Mouse (Mus musculus) ovary, postnatal 14 days (tissue): ENCODE results near the gene Mast4.

Experiments used
- DNase-seq: peaks from one replicate; pipeline ENCODE4 v3.0.0; 2022; ENCODE audit warnings: low spot score

Mast4 gene

DNA sequence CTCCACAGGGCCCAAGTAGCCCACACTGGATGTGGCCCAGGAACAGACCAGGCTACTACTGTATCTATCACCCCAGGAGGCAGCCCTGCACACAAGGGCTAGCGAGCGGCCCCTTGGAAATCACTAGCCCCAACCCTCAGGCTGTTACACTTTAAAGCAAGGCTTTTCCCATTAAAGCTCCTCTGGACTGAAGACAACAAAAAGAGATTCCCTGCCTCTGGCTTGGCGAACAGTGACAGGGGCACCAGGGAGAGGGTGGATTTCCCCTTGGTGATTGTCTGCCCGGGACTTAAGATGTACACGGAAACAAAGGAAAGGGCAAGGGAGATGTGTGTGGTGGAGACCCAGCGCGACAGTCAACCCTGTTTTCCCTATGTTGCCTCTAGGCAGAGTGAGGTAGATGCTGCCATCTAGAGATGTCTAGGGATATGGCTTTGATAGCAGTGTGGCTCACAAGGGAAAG lies 213.6 kb downstream of the Mast4 start:
- no peak for DNase-seq

DNA sequence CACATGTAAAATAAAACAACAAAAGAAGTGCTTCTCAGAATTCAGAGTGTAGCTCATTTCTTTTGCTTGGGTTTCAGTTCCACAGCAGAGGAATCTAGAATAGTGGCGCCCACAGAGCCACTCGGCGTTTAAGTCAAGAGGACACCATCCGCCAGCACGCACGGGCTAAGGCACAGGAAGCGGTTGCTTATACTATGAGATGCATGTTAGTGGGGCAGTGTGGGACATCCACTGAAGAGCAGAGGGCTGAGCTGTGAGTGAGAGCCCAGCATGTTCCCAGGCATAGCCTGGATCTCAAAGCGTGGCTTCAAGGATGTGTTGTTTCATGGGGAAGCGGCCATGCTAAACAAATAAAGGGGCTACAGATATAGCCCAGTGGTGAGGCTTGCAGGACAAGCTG lies 214.6 kb downstream of the Mast4 start:
- DNase-seq = no peak

DNA sequence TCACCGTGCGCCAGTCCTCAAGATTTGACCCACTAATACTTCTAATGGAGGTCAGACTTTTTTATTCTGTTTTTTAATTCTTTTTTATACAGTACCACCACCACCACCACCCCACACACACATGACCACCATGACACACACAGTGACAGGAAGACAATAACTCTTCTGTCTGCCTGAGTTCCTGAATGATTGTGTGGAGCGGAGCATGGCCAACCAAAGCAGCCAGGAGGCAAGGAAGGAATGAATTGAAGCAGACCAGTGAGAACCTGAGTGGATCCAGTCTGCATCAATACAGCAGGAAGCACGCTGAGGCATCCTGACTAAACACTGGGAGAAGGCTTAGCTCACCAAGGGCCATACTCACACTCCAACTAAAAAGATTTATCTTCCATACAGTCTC lies 219.2 kb downstream of the Mast4 start:
- no peak for DNase-seq

GRCm38 (mm10) chr13:103114274-103114673 lies 220.0 kb downstream of the Mast4 start:
- DNase-seq = peak; percentile 48

GRCm38 (mm10) chr13:103109872-103110271 lies 224.4 kb downstream of the Mast4 start:
- peak; percentile 66 for DNase-seq

- DNase-seq = no peak
Measured at GRCm38 (mm10) chr13:103107362-103107761, 226.9 kb downstream of the Mast4 start.

- no peak for DNase-seq
Measured at GRCm38 (mm10) chr13:103102598-103102997, 231.7 kb downstream of the Mast4 start.

GRCm38 (mm10) chr13:103096346-103097150 lies 237.7 kb downstream of the Mast4 start:
- DNase-seq = no peak

- no peak for DNase-seq
Measured at GRCm38 (mm10) chr13:103095491-103095890, 238.8 kb downstream of the Mast4 start.

DNA sequence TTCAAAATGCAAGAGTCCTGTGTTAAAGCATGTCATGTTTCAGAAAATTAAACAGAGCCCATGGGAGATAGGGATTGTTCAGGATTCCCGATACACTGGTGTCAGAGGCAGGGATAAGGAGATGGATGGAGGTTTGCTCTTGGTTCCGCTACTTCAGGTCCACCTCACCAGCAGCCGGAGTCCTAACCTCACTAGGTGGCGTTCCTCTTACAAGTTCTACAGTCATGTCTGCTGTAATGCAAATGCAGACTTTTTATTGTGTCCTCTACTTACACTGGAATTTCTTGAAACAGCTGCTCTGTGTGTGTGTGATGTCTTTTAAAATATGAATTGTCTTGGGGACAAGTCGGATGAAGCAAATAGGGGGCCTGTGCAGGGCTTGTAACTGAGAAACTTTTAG lies 239.7 kb downstream of the Mast4 start:
- no peak for DNase-seq

- no peak for DNase-seq
Measured at GRCm38 (mm10) chr13:103093713-103094112, 240.6 kb downstream of the Mast4 start.

DNA sequence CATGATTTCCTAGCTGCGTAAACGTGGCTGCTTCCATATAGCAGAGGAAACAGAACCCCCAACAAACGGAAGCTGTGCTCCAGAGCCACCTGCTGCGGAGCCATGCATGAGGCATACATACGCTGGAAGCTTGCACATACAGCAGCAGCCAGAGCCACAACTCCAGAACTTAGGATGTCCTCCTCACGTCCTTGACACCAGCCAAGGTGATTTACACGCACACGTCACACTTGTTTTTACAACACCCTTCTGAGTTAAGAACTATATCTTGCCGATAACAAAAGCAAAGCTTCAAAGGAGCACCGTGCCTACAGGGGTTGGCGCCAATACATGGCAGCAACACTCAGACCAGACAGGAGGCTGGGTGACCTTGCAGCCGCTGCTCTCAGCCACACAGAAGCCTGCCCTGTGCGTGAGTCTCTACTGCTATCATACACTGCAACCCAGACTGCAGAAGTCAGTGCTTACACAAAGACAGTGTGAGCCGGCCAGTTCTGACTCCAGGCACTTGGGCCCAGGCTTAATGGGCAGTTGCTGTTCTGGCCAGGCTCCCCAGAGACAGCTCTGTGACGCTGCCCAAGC lies 248.7 kb downstream of the Mast4 start:
- DNase-seq = no peak

GRCm38 (mm10) chr13:103082891-103083290 lies 251.4 kb downstream of the Mast4 start:
- no peak for DNase-seq

DNA sequence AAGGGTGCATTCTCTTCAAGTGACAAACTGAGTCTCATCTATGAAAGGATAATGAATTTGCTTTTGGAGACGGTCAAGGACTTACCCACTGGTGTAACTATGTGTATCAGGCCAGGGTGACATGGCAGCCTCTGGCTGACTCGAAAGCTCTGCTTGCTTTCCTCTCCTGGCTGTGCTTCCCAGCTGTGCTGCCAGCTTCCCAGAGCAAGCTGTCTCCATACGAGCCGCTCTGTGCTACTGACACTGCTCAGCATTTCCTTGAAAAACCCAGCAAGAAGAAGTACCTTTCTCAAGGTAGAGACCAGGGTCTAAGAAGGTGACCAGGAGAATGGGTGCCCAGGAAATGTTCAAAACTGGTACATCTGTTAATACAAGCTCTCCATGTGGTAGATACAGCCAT lies 254.5 kb downstream of the Mast4 start:
- DNase-seq = no peak

DNA sequence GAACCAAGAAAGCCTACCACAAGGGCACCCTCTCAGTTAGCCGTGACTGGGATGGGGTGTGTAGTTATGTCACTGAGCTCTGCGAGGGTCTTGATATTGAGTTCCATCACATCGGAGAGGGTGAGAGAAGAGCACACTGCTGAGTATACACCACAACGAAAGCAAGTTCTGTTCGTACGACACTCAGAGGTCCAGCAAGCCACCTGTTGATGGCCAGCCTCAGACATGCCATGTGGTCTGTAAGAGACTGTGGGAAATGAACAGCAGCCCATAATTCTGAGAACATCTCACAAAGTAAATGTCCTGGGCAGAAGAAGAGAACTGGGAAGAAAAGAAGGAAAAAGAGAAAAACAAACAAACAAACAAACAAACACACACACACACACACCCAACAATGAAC lies 255.5 kb downstream of the Mast4 start:
- no peak for DNase-seq

DNA sequence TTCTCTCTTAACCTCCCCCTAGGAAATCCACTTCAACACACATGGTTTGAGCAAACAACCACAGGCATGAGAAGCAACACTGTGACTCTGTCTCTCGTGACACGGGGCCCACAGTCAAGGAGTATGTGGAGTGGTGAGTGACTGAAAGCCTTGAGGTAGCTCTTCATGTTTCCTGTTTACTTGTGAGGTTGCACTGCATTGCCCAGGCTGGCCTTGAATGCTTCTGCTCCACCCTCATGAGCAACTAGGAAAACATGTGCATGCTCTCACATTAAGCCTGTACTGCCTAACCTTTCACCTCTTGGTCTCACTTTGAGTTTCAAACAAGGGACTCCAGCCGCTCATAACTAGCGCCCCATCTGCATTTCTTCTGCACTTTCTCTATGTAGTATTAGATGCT lies 260.8 kb downstream of the Mast4 start:
- no peak for DNase-seq

- no peak for DNase-seq
Measured at GRCm38 (mm10) chr13:103071783-103072182, 262.5 kb downstream of the Mast4 start.

- DNase-seq = no peak
Measured at GRCm38 (mm10) chr13:103067581-103068166, 266.6 kb downstream of the Mast4 start.

GRCm38 (mm10) chr13:103065437-103065836 lies 268.9 kb downstream of the Mast4 start:
- DNase-seq = no peak

GRCm38 (mm10) chr13:103061680-103062079 lies 272.6 kb downstream of the Mast4 start:
- DNase-seq = no peak

GRCm38 (mm10) chr13:103059995-103060652 lies 274.2 kb downstream of the Mast4 start:
- no peak for DNase-seq

DNA sequence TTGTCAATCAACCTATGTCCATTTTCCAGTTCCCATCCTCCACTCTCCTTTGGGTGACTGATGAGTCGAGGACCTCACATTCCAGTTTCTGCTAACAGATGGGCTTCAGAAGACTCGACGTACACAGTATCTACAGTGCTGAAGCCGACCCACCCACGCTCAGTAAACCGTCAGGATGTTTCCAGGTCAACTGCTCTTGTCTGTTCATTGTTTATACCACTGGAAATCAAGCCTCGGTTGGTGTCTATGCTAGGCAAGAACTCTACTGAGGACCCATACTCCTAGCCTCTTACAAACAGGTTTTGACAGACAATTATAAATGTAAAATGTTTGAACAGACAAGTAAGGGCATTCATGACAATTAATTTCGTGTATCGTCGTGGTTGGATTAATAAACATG lies 277.8 kb downstream of the Mast4 start:
- DNase-seq = no peak

DNA sequence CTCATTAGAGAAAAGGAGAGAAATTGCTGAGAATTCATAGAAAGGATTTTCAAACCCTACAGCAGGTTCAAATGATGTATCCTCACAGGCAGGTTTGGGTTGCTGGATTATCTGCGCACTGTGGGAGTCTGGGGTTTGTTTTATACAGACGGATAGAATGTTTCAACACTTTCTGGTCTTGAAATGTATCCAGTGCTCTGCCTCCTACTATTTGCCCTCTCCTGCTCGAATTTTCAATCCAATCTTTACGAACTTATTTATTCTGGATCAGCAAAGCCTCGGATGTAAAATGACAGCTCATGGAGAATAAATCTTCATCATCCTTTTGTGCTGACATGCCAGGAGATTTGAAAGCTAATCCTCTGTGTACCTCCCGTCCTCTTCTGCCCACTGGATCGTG lies 281.6 kb downstream of the Mast4 start:
- DNase-seq = no peak
